Mouse (Mus musculus): ENCODE results near the gene Camta1. TPM values are rescaled to one million over a fixed set of nuclear protein-coding genes. Genes with fewer than 3 reads are reported as not detected.

Camta1 gene
- polyA plus RNA-seq, 1 experiment from 2014 or later, result 61.9 TPM

DNA sequence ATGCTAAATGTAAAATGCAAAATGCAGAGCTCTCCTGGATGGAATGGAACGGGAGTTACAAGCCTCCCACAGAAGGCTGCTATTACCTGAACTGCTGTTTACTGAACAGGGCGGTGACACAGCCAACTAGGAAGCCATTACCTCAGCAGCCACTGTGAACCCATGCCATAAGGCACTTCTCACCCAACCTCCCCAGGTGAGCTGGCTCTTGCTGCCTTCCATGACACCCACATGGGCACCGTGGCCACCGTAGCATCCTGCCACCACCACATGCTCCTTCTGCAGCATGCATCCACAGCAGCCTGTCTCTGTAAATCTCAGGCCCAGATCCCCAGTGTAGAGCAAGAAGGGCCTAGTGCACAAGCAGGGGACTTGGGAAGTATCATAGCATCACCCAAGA lies 438.8 kb downstream of the Camta1 start:
- no peaks in the 10 kb centered on the region for H3K36me3 ChIP-seq (ENCODE audit: control insufficient read depth, insufficient read depth, low read length)
- DNase-seq (ENCODE audit: low spot score) (no peak), ATAC-seq (ENCODE audit: low FRiP score, low TSS enrichment) (no peak)
- no peak overlapping the region for H3K4me2 ChIP-seq (replicated peaks; ENCODE audit: low read depth)
- H3K4me1 ChIP-seq (replicated peaks; ENCODE audit: control insufficient read depth, insufficient read depth), result no peaks in the 10 kb centered on the region
- H3K4me3 ChIP-seq (ENCODE audit: low read depth, low read length), result no peak overlapping the region
- TF ChIP-seq CTCF (IDR thresholded peaks at IDR 0.05; ENCODE audit: low read depth) (no peak), EP300 (optimal IDR thresholded peaks at IDR 0.05) (no peak)
- no peaks in the 10 kb centered on the region for H3K9me3 ChIP-seq (ENCODE audit: control insufficient read depth, low read length)
- H3K27me3 ChIP-seq (ENCODE audit: control insufficient read depth, insufficient read depth, low read length), result no peaks in the 10 kb centered on the region
- no peak overlapping the region for H3K9ac ChIP-seq (ENCODE audit: low read length)
- no peak overlapping the region for H3K27ac ChIP-seq (replicated peaks)
- 72% methylated on average over 4 of the region's 4 CpGs for WGBS

GRCm38 (mm10) chr4:151422361-151422760 lies 439.3 kb downstream of the Camta1 start:
- no peak overlapping the region for H3K4me3 ChIP-seq (ENCODE audit: low read depth, low read length)
- no peaks in the 10 kb centered on the region for H3K9me3 ChIP-seq (ENCODE audit: control insufficient read depth, low read length)
- no peaks in the 10 kb centered on the region for H3K27me3 ChIP-seq (ENCODE audit: control insufficient read depth, insufficient read depth, low read length)
- WGBS, result 35% methylated on average over 8 of the region's 8 CpGs
- H3K4me2 ChIP-seq (replicated peaks; ENCODE audit: low read depth), result no peak overlapping the region
- ATAC-seq (ENCODE audit: low FRiP score, low TSS enrichment), result no peak
- H3K27ac ChIP-seq (replicated peaks), result no peak overlapping the region
- no peak for DNase-seq (ENCODE audit: low spot score)
- H3K36me3 ChIP-seq (ENCODE audit: control insufficient read depth, insufficient read depth, low read length), result no peaks in the 10 kb centered on the region
- H3K9ac ChIP-seq (ENCODE audit: low read length), result no peak overlapping the region
- H3K4me1 ChIP-seq (replicated peaks; ENCODE audit: control insufficient read depth, insufficient read depth), result no peaks in the 10 kb centered on the region
- TF ChIP-seq CTCF (IDR thresholded peaks at IDR 0.05; ENCODE audit: low read depth) (no peak), EP300 (optimal IDR thresholded peaks at IDR 0.05) (no peak)

DNA sequence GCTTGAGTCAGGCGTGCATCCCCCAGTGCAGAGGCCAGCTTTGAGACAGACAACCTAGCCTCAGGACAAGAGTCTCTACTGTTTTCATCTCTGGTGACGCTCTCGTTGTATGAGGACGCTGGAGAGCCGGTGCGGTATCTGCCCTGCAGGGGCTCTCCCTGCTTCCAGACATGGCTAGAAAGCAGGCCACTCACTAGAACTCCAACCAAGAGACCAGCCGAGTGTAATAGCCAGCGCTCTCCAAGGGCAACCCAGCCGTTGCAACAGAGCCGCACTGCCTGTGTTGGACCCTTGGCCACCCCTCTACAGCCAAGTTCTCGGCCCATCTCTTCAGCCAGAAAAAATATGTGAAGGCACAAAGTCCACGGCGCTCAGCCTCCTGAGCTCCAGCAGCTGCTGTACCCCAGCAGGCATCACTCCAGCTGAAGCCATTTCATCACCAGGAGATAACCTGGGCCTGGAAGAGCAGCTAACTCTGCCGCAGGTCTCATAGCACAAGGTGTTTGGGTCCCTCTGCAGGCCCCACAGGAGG lies 443.3 kb downstream of the Camta1 start:
- no peaks in the 10 kb centered on the region for H3K27me3 ChIP-seq (ENCODE audit: control insufficient read depth, insufficient read depth, low read length)
- ATAC-seq (ENCODE audit: low FRiP score, low TSS enrichment) (no peak), DNase-seq (ENCODE audit: low spot score) (no peak)
- H3K4me3 ChIP-seq (ENCODE audit: low read depth, low read length), result no peak overlapping the region
- H3K9me3 ChIP-seq (ENCODE audit: control insufficient read depth, low read length), result no peaks in the 10 kb centered on the region
- H3K27ac ChIP-seq (replicated peaks), result no peak overlapping the region
- no peak overlapping the region for H3K9ac ChIP-seq (ENCODE audit: low read length)
- 79% methylated on average over 14 of the region's 14 CpGs for WGBS
- H3K4me1 ChIP-seq (replicated peaks; ENCODE audit: control insufficient read depth, insufficient read depth), result no peaks in the 10 kb centered on the region
- H3K36me3 ChIP-seq (ENCODE audit: control insufficient read depth, insufficient read depth, low read length), result no peaks in the 10 kb centered on the region
- TF ChIP-seq EP300 (optimal IDR thresholded peaks at IDR 0.05), result no peak
- TF ChIP-seq CTCF (IDR thresholded peaks at IDR 0.05; ENCODE audit: low read depth), result no peak
- H3K4me2 ChIP-seq (replicated peaks; ENCODE audit: low read depth), result no peak overlapping the region

DNA sequence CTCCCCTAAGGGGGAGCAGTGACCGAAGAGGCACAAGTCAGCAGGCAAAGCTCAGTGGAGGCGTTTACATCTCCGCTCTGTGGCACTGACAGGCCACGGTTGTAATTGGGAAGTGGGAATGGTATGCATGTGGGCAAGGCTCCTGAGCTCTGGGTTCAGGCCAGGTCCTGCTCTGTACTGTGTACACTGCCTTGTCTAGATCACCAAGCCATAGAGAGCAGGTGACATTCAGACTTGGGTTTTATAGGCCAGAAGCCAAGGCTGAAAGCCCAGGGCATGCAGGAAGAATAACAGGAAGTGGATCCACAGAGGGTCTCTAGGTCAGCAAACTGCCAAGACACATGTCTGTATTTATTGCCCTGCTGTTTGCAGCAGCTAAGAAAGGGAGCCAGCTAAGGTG lies 445.9 kb downstream of the Camta1 start:
- no peak overlapping the region for H3K4me2 ChIP-seq (replicated peaks; ENCODE audit: low read depth)
- no peak overlapping the region for H3K27ac ChIP-seq (replicated peaks)
- no peak overlapping the region for H3K9ac ChIP-seq (ENCODE audit: low read length)
- no peaks in the 10 kb centered on the region for H3K9me3 ChIP-seq (ENCODE audit: control insufficient read depth, low read length)
- no peak for DNase-seq (ENCODE audit: low spot score)
- H3K4me3 ChIP-seq (ENCODE audit: low read depth, low read length), result no peak overlapping the region
- TF ChIP-seq CTCF (IDR thresholded peaks at IDR 0.05; ENCODE audit: low read depth) (no peak), EP300 (optimal IDR thresholded peaks at IDR 0.05) (no peak)
- no peaks in the 10 kb centered on the region for H3K36me3 ChIP-seq (ENCODE audit: control insufficient read depth, insufficient read depth, low read length)
- no peak for ATAC-seq (ENCODE audit: low FRiP score, low TSS enrichment)
- WGBS, result 76% methylated on average over 4 of the region's 4 CpGs
- H3K4me1 ChIP-seq (replicated peaks; ENCODE audit: control insufficient read depth, insufficient read depth), result no peaks in the 10 kb centered on the region
- no peaks in the 10 kb centered on the region for H3K27me3 ChIP-seq (ENCODE audit: control insufficient read depth, insufficient read depth, low read length)

DNA sequence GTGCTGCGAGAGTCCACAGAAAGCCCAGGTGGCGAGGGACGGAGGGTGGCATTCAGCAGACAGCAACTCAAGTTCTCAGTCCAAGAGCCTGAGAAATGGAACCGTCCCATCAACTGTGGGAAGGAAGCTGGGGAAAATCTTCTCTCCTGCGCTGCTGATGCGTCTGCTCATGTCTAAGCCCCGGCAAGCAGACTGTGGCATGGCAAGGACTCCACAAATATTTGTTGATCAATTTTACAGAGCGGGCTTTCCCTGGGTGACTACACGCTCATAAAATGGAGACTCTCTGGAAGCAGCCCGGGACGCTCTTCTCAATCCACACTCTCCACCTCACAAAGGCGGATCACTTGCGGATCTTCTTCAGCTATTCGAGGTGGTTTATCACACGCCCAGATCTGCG lies 446.3 kb downstream of the Camta1 start:
- Histone ChIP-seq H3K27me3 (ENCODE audit: control insufficient read depth, insufficient read depth, low read length) (no peaks in the 10 kb centered on the region), H3K4me3 (ENCODE audit: low read depth, low read length) (no peak overlapping the region), H3K9ac (ENCODE audit: low read length) (no peak overlapping the region), H3K36me3 (ENCODE audit: control insufficient read depth, insufficient read depth, low read length) (no peaks in the 10 kb centered on the region), H3K4me1 (replicated peaks; ENCODE audit: control insufficient read depth, insufficient read depth) (no peaks in the 10 kb centered on the region), H3K4me2 (replicated peaks; ENCODE audit: low read depth) (no peak overlapping the region), H3K27ac (replicated peaks) (no peak overlapping the region), H3K9me3 (ENCODE audit: control insufficient read depth, low read length) (no peaks in the 10 kb centered on the region)
- TF ChIP-seq CTCF (IDR thresholded peaks at IDR 0.05; ENCODE audit: low read depth) (no peak), EP300 (optimal IDR thresholded peaks at IDR 0.05) (no peak)
- 87% methylated on average over 16 of the region's 16 CpGs for WGBS
- no peak for ATAC-seq (ENCODE audit: low FRiP score, low TSS enrichment)
- no peak for DNase-seq (ENCODE audit: low spot score)

- H3K4me2 ChIP-seq (replicated peaks; ENCODE audit: low read depth), result no peak overlapping the region
- no peak for ATAC-seq (ENCODE audit: low FRiP score, low TSS enrichment)
- H3K4me1 ChIP-seq (replicated peaks; ENCODE audit: control insufficient read depth, insufficient read depth), result no peaks in the 10 kb centered on the region
- H3K9me3 ChIP-seq (ENCODE audit: control insufficient read depth, low read length), result no peaks in the 10 kb centered on the region
- TF ChIP-seq CTCF (IDR thresholded peaks at IDR 0.05; ENCODE audit: low read depth) (no peak), EP300 (optimal IDR thresholded peaks at IDR 0.05) (no peak)
- H3K27me3 ChIP-seq (ENCODE audit: control insufficient read depth, insufficient read depth, low read length), result no peaks in the 10 kb centered on the region
- DNase-seq (ENCODE audit: low spot score), result no peak
- no peak overlapping the region for H3K27ac ChIP-seq (replicated peaks)
- 83% methylated on average over 7 of the region's 7 CpGs for WGBS
- no peak overlapping the region for H3K4me3 ChIP-seq (ENCODE audit: low read depth, low read length)
- no peaks in the 10 kb centered on the region for H3K36me3 ChIP-seq (ENCODE audit: control insufficient read depth, insufficient read depth, low read length)
- no peak overlapping the region for H3K9ac ChIP-seq (ENCODE audit: low read length)
These were observed 446.7 kb downstream of the Camta1 start for GRCm38 (mm10) chr4:151414952-151415351.

Data from stomach, postnatal 0 days (tissue).